Mouse (Mus musculus): ENCODE data around the gene Naalad2. TPM values are rescaled to one million over a fixed set of nuclear protein-coding genes. Genes with fewer than 3 reads are reported as not detected.
"Not testable (repeated sequence)": the region's sequence is repeated elsewhere in the genome, so short reads cannot be mapped to it uniquely, and the experiment has no call there.

The Naalad2 gene
- polyA plus RNA-seq (2015; fragmentation: Nextera tagmentation; extraction: Ambion mirVana): 1.3 and 1.4 TPM in 2 replicates

- H3K36me3 ChIP-seq; H3K9me3 ChIP-seq; H3K4me1 ChIP-seq; H3K4me3 ChIP-seq; H3K9ac ChIP-seq (replicated peaks); H3K27me3 ChIP-seq; H3K27ac ChIP-seq (replicated peaks); H3K4me2 ChIP-seq (replicated peaks); ATAC-seq (replicated peaks): not testable (repeated sequence)
- WGBS: 64% methylated on average over 2 of the region's 2 CpGs
Observed at GRCm38 (mm10) chr9:18402895-18403294, at the start of gene Naalad2. Gene Naalad2, minus strand, starts transcription at chr9:18402995.

- Histone ChIP-seq H3K27me3 (no peaks in the 10 kb centered on the region), H3K9ac (replicated peaks) (no peak overlapping the region), H3K4me2 (replicated peaks) (no peak overlapping the region), H3K36me3 (no peaks in the 10 kb centered on the region), H3K4me1 (no peaks in the 10 kb centered on the region), H3K4me3 (no peak overlapping the region), H3K27ac (replicated peaks) (no peak overlapping the region), H3K9me3 (no peaks in the 10 kb centered on the region)
- ATAC-seq (replicated peaks): peak; percentile 57
- 65% methylated on average over 10 of the region's 10 CpGs for WGBS
Observed at GRCm38 (mm10) chr9:18431687-18432086, 28.9 kb upstream of the Naalad2 start.

- H3K27ac ChIP-seq (replicated peaks): no peak within 1 kb of the TSS
- no peaks in the 10 kb centered on the region for H3K36me3 ChIP-seq
- no peak within 1 kb of the TSS for H3K4me2 ChIP-seq (replicated peaks)
- no peak within 1 kb of the TSS for H3K9ac ChIP-seq (replicated peaks)
- no peak within 1 kb of the TSS for H3K4me3 ChIP-seq
- no peak for ATAC-seq (replicated peaks)
- no peaks in the 10 kb centered on the region for H3K27me3 ChIP-seq
- H3K9me3 ChIP-seq: no peaks in the 10 kb centered on the region
- H3K4me1 ChIP-seq: no peaks in the 10 kb centered on the region
Observed at GRCm38 (mm10) chr9:18430354-18430753, 27.6 kb upstream of the Naalad2 start, which contains the start of gene Mbd3l2. Gene Mbd3l2, plus strand, starts transcription at chr9:18430654.

- H3K4me2 ChIP-seq (replicated peaks); H3K27me3 ChIP-seq; H3K27ac ChIP-seq (replicated peaks); H3K36me3 ChIP-seq; H3K9me3 ChIP-seq; H3K9ac ChIP-seq (replicated peaks); H3K4me1 ChIP-seq; H3K4me3 ChIP-seq; ATAC-seq (replicated peaks): not testable (repeated sequence)
- WGBS: 80% methylated on average over 4 of the region's 4 CpGs
Observed at GRCm38 (mm10) chr9:18412371-18412770, 9.6 kb upstream of the Naalad2 start.

GRCm38 (mm10) chr9:18404118-18404517 lies 1.3 kb upstream of the Naalad2 start, which contains the start of gene Ubtfl1:
Gene Ubtfl1, plus strand, starts transcription at chr9:18404418.
- Histone ChIP-seq H3K27ac (replicated peaks) (no peak within 1 kb of the TSS), H3K9me3 (no peaks in the 10 kb centered on the region), H3K9ac (replicated peaks) (no peak within 1 kb of the TSS), H3K4me3 (no peak within 1 kb of the TSS), H3K4me2 (replicated peaks) (no peak within 1 kb of the TSS), H3K4me1 (no peaks in the 10 kb centered on the region), H3K36me3 (no peaks in the 10 kb centered on the region), H3K27me3 (no peaks in the 10 kb centered on the region)
- ATAC-seq (replicated peaks): no peak
- 75% methylated on average over 1 of the region's 1 CpGs for WGBS

GRCm38 (mm10) chr9:18399629-18400028 lies 3.2 kb downstream of the Naalad2 start:
- Histone ChIP-seq H3K27ac (replicated peaks) (no peak overlapping the region), H3K4me3 (no peak overlapping the region), H3K4me2 (replicated peaks) (no peak overlapping the region), H3K9me3 (no peaks in the 10 kb centered on the region), H3K27me3 (no peaks in the 10 kb centered on the region), H3K9ac (replicated peaks) (no peak overlapping the region), H3K36me3 (no peaks in the 10 kb centered on the region), H3K4me1 (no peaks in the 10 kb centered on the region)
- WGBS: 86% methylated on average over 1 of the region's 1 CpGs
- no peak for ATAC-seq (replicated peaks)

- Histone ChIP-seq H3K4me2 (replicated peaks) (no peak overlapping the region), H3K27me3 (no peaks in the 10 kb centered on the region), H3K4me1 (no peaks in the 10 kb centered on the region), H3K36me3 (no peaks in the 10 kb centered on the region), H3K4me3 (no peak overlapping the region), H3K9ac (replicated peaks) (no peak overlapping the region), H3K27ac (replicated peaks) (no peak overlapping the region), H3K9me3 (no peaks in the 10 kb centered on the region)
- ATAC-seq (replicated peaks): no peak
- 41% methylated on average over 6 of the region's 6 CpGs for WGBS
Observed at GRCm38 (mm10) chr9:18385782-18386181, 17.0 kb downstream of the Naalad2 start.

- not testable (repeated sequence) for H3K4me1 ChIP-seq; ATAC-seq (replicated peaks); H3K27me3 ChIP-seq; H3K4me2 ChIP-seq (replicated peaks); H3K9me3 ChIP-seq; H3K27ac ChIP-seq (replicated peaks); H3K36me3 ChIP-seq; H3K9ac ChIP-seq (replicated peaks); H3K4me3 ChIP-seq
- 92% methylated on average over 1 of the region's 1 CpGs for WGBS
Observed at GRCm38 (mm10) chr9:18373026-18373425, 29.8 kb downstream of the Naalad2 start.

GRCm38 (mm10) chr9:18319990-18320389 lies 82.8 kb downstream of the Naalad2 start:
- H3K9me3 ChIP-seq: no peaks in the 10 kb centered on the region
- H3K9ac ChIP-seq (replicated peaks): no peak overlapping the region
- no peak for ATAC-seq (replicated peaks)
- H3K36me3 ChIP-seq: peaks cover 24% of the 10 kb centered on the region
- no peak overlapping the region for H3K4me2 ChIP-seq (replicated peaks)
- 98% methylated on average over 3 of the region's 3 CpGs for WGBS
- H3K27ac ChIP-seq (replicated peaks): no peak overlapping the region
- H3K4me3 ChIP-seq: no peak overlapping the region
- no peaks in the 10 kb centered on the region for H3K27me3 ChIP-seq
- no peaks in the 10 kb centered on the region for H3K4me1 ChIP-seq

GRCm38 (mm10) chr9:18298301-18298700 lies 104.5 kb downstream of the Naalad2 start:
- no peaks in the 10 kb centered on the region for H3K9me3 ChIP-seq
- H3K4me3 ChIP-seq: no peak overlapping the region
- no peak overlapping the region for H3K27ac ChIP-seq (replicated peaks)
- 89% methylated on average over 6 of the region's 6 CpGs for WGBS
- H3K4me1 ChIP-seq: peaks cover 12% of the 10 kb centered on the region
- no peak overlapping the region for H3K9ac ChIP-seq (replicated peaks)
- no peaks in the 10 kb centered on the region for H3K27me3 ChIP-seq
- H3K4me2 ChIP-seq (replicated peaks): no peak overlapping the region
- H3K36me3 ChIP-seq: peaks cover 45% of the 10 kb centered on the region
- ATAC-seq (replicated peaks): no peak

GRCm38 (mm10) chr9:18293026-18293781 lies 109.6 kb downstream of the Naalad2 start:
- no peak for ATAC-seq (replicated peaks)
- Histone ChIP-seq H3K9me3 (no peaks in the 10 kb centered on the region), H3K4me2 (replicated peaks) (peak overlapping the region; percentile 91), H3K4me3 (peak overlapping the region; percentile 99), H3K9ac (replicated peaks) (peak overlapping the region; percentile 99), H3K27ac (replicated peaks) (no peak overlapping the region), H3K36me3 (peaks cover 6% of the 10 kb centered on the region; the same call in 1 of the 2 replicates), H3K27me3 (no peaks in the 10 kb centered on the region), H3K4me1 (peaks cover 19% of the 10 kb centered on the region)
- WGBS: 52% methylated on average over 6 of the region's 6 CpGs

- peak overlapping the region; percentile 91 for H3K4me2 ChIP-seq (replicated peaks)
- H3K4me3 ChIP-seq: peak overlapping the region; percentile 99
- no peaks in the 10 kb centered on the region for H3K9me3 ChIP-seq
- H3K27me3 ChIP-seq: no peaks in the 10 kb centered on the region
- peak overlapping the region; percentile 99 for H3K9ac ChIP-seq (replicated peaks)
- ATAC-seq (replicated peaks): peak; percentile 79
- H3K4me1 ChIP-seq: peaks cover 19% of the 10 kb centered on the region
- peaks cover 4% of the 10 kb centered on the region; the same call in 1 of the 2 replicates for H3K36me3 ChIP-seq
- 2% methylated on average over 24 of the region's 24 CpGs for WGBS
- H3K27ac ChIP-seq (replicated peaks): peak overlapping the region; percentile 91
Observed at GRCm38 (mm10) chr9:18292443-18292922, 110.3 kb downstream of the Naalad2 start.

Measured in forebrain, embryonic 15.5 days (tissue).